Mouse (Mus musculus): ENCODE measurements around the gene Zfp503. TPM values are rescaled to one million over a fixed set of nuclear protein-coding genes. Genes with fewer than 3 reads are reported as not detected.

Zfp503 gene
- polyA plus RNA-seq, 1 experiment: 5.4 TPM

GRCm38 (mm10) chr14:21962381-21963050, 26.9 kb downstream of the Zfp503 start:
- H3K36me3 ChIP-seq (ENCODE audit: control insufficient read depth, insufficient read depth): no peaks in the 10 kb centered on the region
- peaks cover 7% of the 10 kb centered on the region for H3K27me3 ChIP-seq (ENCODE audit: control insufficient read depth, insufficient read depth, insufficient read length)
- H3K4me3 ChIP-seq: no peak overlapping the region
- no peak overlapping the region for H3K4me2 ChIP-seq (ENCODE audit: low read depth)
- H3K79me2 ChIP-seq (ENCODE audit: control insufficient read depth, insufficient read depth): no peaks in the 10 kb centered on the region
- no peak overlapping the region for H3ac ChIP-seq (ENCODE audit: control insufficient read depth, insufficient read length)
- TF ChIP-seq MYOG (IDR thresholded peaks at IDR 0.05; ENCODE audit: control insufficient read depth in 1 of 3, insufficient read depth in 1 of 3, insufficient read length in 2 of 3, low read depth in 2 of 3) (no peak), POLR2A (IDR thresholded peaks at IDR 0.05; ENCODE audit: insufficient read length, low read depth) (no peak), POLR2AphosphoS2 (IDR thresholded peaks at IDR 0.05; ENCODE audit: insufficient read length, low read depth) (no peak), CEBPB (IDR thresholded peaks at IDR 0.05; ENCODE audit: insufficient read depth, poor library complexity, severe bottlenecking) (no peak), REST (IDR thresholded peaks at IDR 0.05; ENCODE audit: insufficient read depth, insufficient read length) (no peak), TCF12 (IDR thresholded peaks at IDR 0.05; ENCODE audit: insufficient read depth, poor library complexity, severe bottlenecking) (no peak), E2F4 (IDR thresholded peaks at IDR 0.05; ENCODE audit: insufficient read depth) (no peak), SRF (IDR thresholded peaks at IDR 0.05; ENCODE audit: control insufficient read depth, insufficient read length, low read depth) (no peak), USF1 (IDR thresholded peaks at IDR 0.05; ENCODE audit: low read depth) (no peak), MAX (IDR thresholded peaks at IDR 0.05; ENCODE audit: low read depth) (no peak), TCF3 (IDR thresholded peaks at IDR 0.05; ENCODE audit: insufficient read length, low read depth) (no peak), MYOD1 (IDR thresholded peaks at IDR 0.05; ENCODE audit: control insufficient read depth in 1 of 3, insufficient read length in 2 of 3, low read depth in 2 of 3) (no peak)

GRCm38 (mm10) chr14:21959243-21959642, 30.2 kb downstream of the Zfp503 start:
- Histone ChIP-seq H3K4me2 (ENCODE audit: low read depth) (no peak overlapping the region), H3K79me2 (ENCODE audit: control insufficient read depth, insufficient read depth) (no peaks in the 10 kb centered on the region), H3K4me3 (no peak overlapping the region), H3K27me3 (ENCODE audit: control insufficient read depth, insufficient read depth, insufficient read length) (no peaks in the 10 kb centered on the region), H3K36me3 (ENCODE audit: control insufficient read depth, insufficient read depth) (no peaks in the 10 kb centered on the region), H3ac (ENCODE audit: control insufficient read depth, insufficient read length) (no peak overlapping the region)
- TF ChIP-seq POLR2A (IDR thresholded peaks at IDR 0.05; ENCODE audit: insufficient read length, low read depth) (no peak), MYOG (IDR thresholded peaks at IDR 0.05; ENCODE audit: control insufficient read depth in 1 of 3, insufficient read depth in 1 of 3, insufficient read length in 2 of 3, low read depth in 2 of 3) (no peak), TCF3 (IDR thresholded peaks at IDR 0.05; ENCODE audit: insufficient read length, low read depth) (no peak), USF1 (IDR thresholded peaks at IDR 0.05; ENCODE audit: low read depth) (no peak), POLR2AphosphoS2 (IDR thresholded peaks at IDR 0.05; ENCODE audit: insufficient read length, low read depth) (no peak), SRF (IDR thresholded peaks at IDR 0.05; ENCODE audit: control insufficient read depth, insufficient read length, low read depth) (no peak), CEBPB (IDR thresholded peaks at IDR 0.05; ENCODE audit: insufficient read depth, poor library complexity, severe bottlenecking) (no peak), MYOD1 (IDR thresholded peaks at IDR 0.05; ENCODE audit: control insufficient read depth in 1 of 3, insufficient read length in 2 of 3, low read depth in 2 of 3) (no peak)

GRCm38 (mm10) chr14:21958643-21959042, 30.8 kb downstream of the Zfp503 start:
- Histone ChIP-seq H3K79me2 (ENCODE audit: control insufficient read depth, insufficient read depth) (no peaks in the 10 kb centered on the region), H3K36me3 (ENCODE audit: control insufficient read depth, insufficient read depth) (no peaks in the 10 kb centered on the region), H3K27me3 (ENCODE audit: control insufficient read depth, insufficient read depth, insufficient read length) (no peaks in the 10 kb centered on the region), H3ac (ENCODE audit: control insufficient read depth, insufficient read length) (no peak overlapping the region), H3K4me3 (no peak overlapping the region), H3K4me2 (ENCODE audit: low read depth) (no peak overlapping the region)
- TF ChIP-seq CEBPB (IDR thresholded peaks at IDR 0.05; ENCODE audit: insufficient read depth, poor library complexity, severe bottlenecking): no peak
- TF ChIP-seq TCF3 (IDR thresholded peaks at IDR 0.05; ENCODE audit: insufficient read length, low read depth): peak; percentile 66
- no peak for TF ChIP-seq POLR2A (IDR thresholded peaks at IDR 0.05; ENCODE audit: insufficient read length, low read depth)
- peak in 1 of 3 experiments; percentile 77 for TF ChIP-seq MYOD1 (IDR thresholded peaks at IDR 0.05; ENCODE audit: control insufficient read depth in 1 of 3, insufficient read length in 2 of 3, low read depth in 2 of 3)
- peak in 2 of 3 experiments; percentile 38 to 84 for TF ChIP-seq MYOG (IDR thresholded peaks at IDR 0.05; ENCODE audit: control insufficient read depth in 1 of 3, insufficient read depth in 1 of 3, insufficient read length in 2 of 3, low read depth in 2 of 3)
- TF ChIP-seq USF1 (IDR thresholded peaks at IDR 0.05; ENCODE audit: low read depth): no peak

- Histone ChIP-seq H3ac (ENCODE audit: control insufficient read depth, insufficient read length) (no peak overlapping the region), H3K4me3 (peak overlapping the region; percentile 3), H3K4me2 (ENCODE audit: low read depth) (peak overlapping the region; percentile 62), H3K79me2 (ENCODE audit: control insufficient read depth, insufficient read depth) (no peaks in the 10 kb centered on the region), H3K27me3 (ENCODE audit: control insufficient read depth, insufficient read depth, insufficient read length) (no peaks in the 10 kb centered on the region), H3K36me3 (ENCODE audit: control insufficient read depth, insufficient read depth) (no peaks in the 10 kb centered on the region)
- TF ChIP-seq POLR2A (IDR thresholded peaks at IDR 0.05; ENCODE audit: insufficient read length, low read depth): no peak
- TF ChIP-seq SRF (IDR thresholded peaks at IDR 0.05; ENCODE audit: control insufficient read depth, insufficient read length, low read depth): no peak
- peak; percentile 85 for TF ChIP-seq CEBPB (IDR thresholded peaks at IDR 0.05; ENCODE audit: insufficient read depth, poor library complexity, severe bottlenecking)
- no peak for TF ChIP-seq TCF3 (IDR thresholded peaks at IDR 0.05; ENCODE audit: insufficient read length, low read depth)
- peak in 1 of 3 experiments; percentile 71 for TF ChIP-seq MYOG (IDR thresholded peaks at IDR 0.05; ENCODE audit: control insufficient read depth in 1 of 3, insufficient read depth in 1 of 3, insufficient read length in 2 of 3, low read depth in 2 of 3)
- TF ChIP-seq E2F4 (IDR thresholded peaks at IDR 0.05; ENCODE audit: insufficient read depth): no peak
- TF ChIP-seq REST (IDR thresholded peaks at IDR 0.05; ENCODE audit: insufficient read depth, insufficient read length): no peak
- peak in 2 of 3 experiments; percentile 19 to 74 for TF ChIP-seq MYOD1 (IDR thresholded peaks at IDR 0.05; ENCODE audit: control insufficient read depth in 1 of 3, insufficient read length in 2 of 3, low read depth in 2 of 3)
- peak; percentile 6 for TF ChIP-seq TCF12 (IDR thresholded peaks at IDR 0.05; ENCODE audit: insufficient read depth, poor library complexity, severe bottlenecking)
Measured at GRCm38 (mm10) chr14:21952541-21952940, 36.9 kb downstream of the Zfp503 start.
